Mouse (Mus musculus) liver, embryonic 15.5 days (tissue): ENCODE results near the gene Fam131a. TPM values are rescaled to one million over a fixed set of nuclear protein-coding genes. Genes with fewer than 3 reads are reported as not detected.

Experiments used
- ATAC-seq: fragments of 200-750 bp; cut with Nextera tagmentation; 2 replicates; pipeline ENCODE4 v1.8.0; 2017; ENCODE audit warnings: moderate number of reproducible peaks, mild to moderate bottlenecking, moderate library complexity; ENCODE audit not compliant: insufficient read depth
- H3K27ac ChIP-seq: fragments of 300-500 bp; sonication (generic); replicated peaks from 2 replicates; pipeline ENCODE4 v1.5.1; 2015; ENCODE audit warnings: mild to moderate bottlenecking, inconsistent platforms
- H3K27me3 ChIP-seq: fragments of 300-500 bp; sonication (generic); 2 replicates; pipeline ENCODE4 v1.6.1; 2015; ENCODE audit warnings: mild to moderate bottlenecking, inconsistent platforms
- H3K36me3 ChIP-seq: fragments of 300-500 bp; sonication (generic); replicated peaks from 2 replicates; pipeline ENCODE4 v1.6.1; 2015; ENCODE audit warnings: moderate library complexity, mild to moderate bottlenecking, inconsistent platforms
- H3K4me1 ChIP-seq: fragments of 300-500 bp; sonication (generic); replicated peaks from 2 replicates; pipeline ENCODE4 v1.6.1; 2015; ENCODE audit warnings: inconsistent platforms
- H3K4me2 ChIP-seq: fragments of 300-500 bp; sonication (generic); 2 replicates; pipeline ENCODE4 v1.6.1; 2015; ENCODE audit warnings: moderate library complexity, mild to moderate bottlenecking, inconsistent platforms
- H3K4me3 ChIP-seq: fragments of 300-500 bp; sonication (generic); replicated peaks from 2 replicates; pipeline ENCODE4 v1.5.1; 2015; ENCODE audit warnings: mild to moderate bottlenecking, inconsistent platforms
- H3K9ac ChIP-seq: fragments of 300-500 bp; sonication (generic); 2 replicates; pipeline ENCODE4 v1.6.1; 2015; ENCODE audit warnings: moderate library complexity, mild to moderate bottlenecking, inconsistent platforms
- H3K9me3 ChIP-seq: fragments of 300-500 bp; sonication (generic); replicated peaks from 2 replicates; pipeline ENCODE4 v1.6.1; 2016; ENCODE audit warnings: inconsistent platforms
- WGBS: fragments of 180-500 bp; shearing (Covaris S2); methylation state at CpG from one replicate; pipeline ENCODE4 v1.1.7; 2015; ENCODE audit warnings: mixed read lengths; ENCODE audit not compliant: insufficient replicate concordance; 5-methylcytosine and 5-hydroxymethylcytosine counted together
- polyA plus RNA-seq: library from polyadenylated mRNA; unstranded; fragments of >200 nt; fragmentation: Nextera tagmentation; extraction: Ambion mirVana; gene quantifications from 2 replicates; pipeline ENCODE4 v1.2.1, GENCODE M21; 2015

The Fam131a gene
- polyA plus RNA-seq, 1 experiment from 2014 or later = 1.3 TPM

GRCm38 (mm10) chr16:20672965-20673705 lies 19.9 kb upstream of the Fam131a start:
- Histone ChIP-seq H3K4me1 (peaks cover 53% of the 10 kb centered on the region), H3K36me3 (peaks cover 36% of the 10 kb centered on the region), H3K9me3 (no peaks in the 10 kb centered on the region), H3K27ac (peak overlapping the region; percentile 92), H3K27me3 (no peaks in the 10 kb centered on the region), H3K9ac (peak overlapping the region; percentile 94), H3K4me3 (peak overlapping the region; percentile 94), H3K4me2 (peak overlapping the region; percentile 88)
- WGBS = under 1% methylated on average over 61 of the region's 78 CpGs
- ATAC-seq = peak; percentile 66

- peak; percentile 72 for ATAC-seq
- WGBS = 2% methylated on average over 14 of the region's 14 CpGs
These were observed 19.2 kb upstream of the Fam131a start for GRCm38 (mm10) chr16:20673706-20674303.

GRCm38 (mm10) chr16:20675213-20675612 lies 17.8 kb upstream of the Fam131a start:
- ATAC-seq = no peak
- peak overlapping the region; percentile 94; the same call in 1 of the 2 replicates for H3K4me3 ChIP-seq
- no peaks in the 10 kb centered on the region for H3K27me3 ChIP-seq
- peaks cover 57% of the 10 kb centered on the region for H3K36me3 ChIP-seq
- H3K27ac ChIP-seq = peak overlapping the region; percentile 92
- 0 out of 2 replicates have a peak overlapping the region, but pooled peaks have one; percentile 6 for H3K9ac ChIP-seq
- peak overlapping the region; percentile 88 for H3K4me2 ChIP-seq
- H3K4me1 ChIP-seq = peaks cover 60% of the 10 kb centered on the region
- H3K9me3 ChIP-seq = no peaks in the 10 kb centered on the region
- WGBS = 79% methylated on average over 6 of the region's 6 CpGs

More at GRCm38 (mm10) chr16:20673706-20674303, 19.2 kb upstream of the Fam131a start:
- H3K36me3 ChIP-seq = peaks cover 43% of the 10 kb centered on the region
- peak overlapping the region; percentile 92 for H3K27ac ChIP-seq
- no peaks in the 10 kb centered on the region for H3K9me3 ChIP-seq
- peak overlapping the region; percentile 94 for H3K4me3 ChIP-seq
- peak overlapping the region; percentile 94 for H3K9ac ChIP-seq
- no peaks in the 10 kb centered on the region for H3K27me3 ChIP-seq
- peaks cover 59% of the 10 kb centered on the region for H3K4me1 ChIP-seq
- H3K4me2 ChIP-seq = peak overlapping the region; percentile 88

GRCm38 (mm10) chr16:20676702-20677101 lies 16.3 kb upstream of the Fam131a start:
- Histone ChIP-seq H3K27ac (no peak overlapping the region), H3K27me3 (no peaks in the 10 kb centered on the region), H3K4me1 (peaks cover 59% of the 10 kb centered on the region), H3K4me3 (no peak overlapping the region), H3K36me3 (peaks cover 72% of the 10 kb centered on the region), H3K4me2 (no peak overlapping the region), H3K9me3 (no peaks in the 10 kb centered on the region), H3K9ac (no peak overlapping the region)
- WGBS = 81% methylated on average over 4 of the region's 4 CpGs
- ATAC-seq = no peak

GRCm38 (mm10) chr16:20677380-20677779 lies 15.7 kb upstream of the Fam131a start:
- Histone ChIP-seq H3K4me3 (no peak overlapping the region), H3K36me3 (peaks cover 79% of the 10 kb centered on the region), H3K9ac (peak overlapping the region; percentile 23; the same call in 1 of the 2 replicates), H3K27me3 (no peaks in the 10 kb centered on the region), H3K9me3 (no peaks in the 10 kb centered on the region), H3K27ac (peak overlapping the region; percentile 72), H3K4me2 (peak overlapping the region; percentile 38), H3K4me1 (peaks cover 52% of the 10 kb centered on the region)
- ATAC-seq = no peak
- 77% methylated on average over 5 of the region's 5 CpGs for WGBS

- WGBS = 65% methylated on average over 10 of the region's 10 CpGs
- Histone ChIP-seq H3K27ac (peak overlapping the region; percentile 72), H3K27me3 (no peaks in the 10 kb centered on the region), H3K9ac (peak overlapping the region; percentile 23; the same call in 1 of the 2 replicates), H3K9me3 (no peaks in the 10 kb centered on the region), H3K4me1 (peaks cover 52% of the 10 kb centered on the region), H3K36me3 (peaks cover 86% of the 10 kb centered on the region), H3K4me2 (peak overlapping the region; percentile 38), H3K4me3 (0 out of 2 replicates have a peak overlapping the region, but pooled peaks have one; percentile 1)
- peak; percentile 60 for ATAC-seq
These were observed 14.9 kb upstream of the Fam131a start for GRCm38 (mm10) chr16:20677974-20678675.

GRCm38 (mm10) chr16:20690774-20691173 lies 2.3 kb upstream of the Fam131a start:
- H3K4me1 ChIP-seq = peaks cover 50% of the 10 kb centered on the region
- ATAC-seq = no peak
- no peak overlapping the region for H3K9ac ChIP-seq
- no peak overlapping the region for H3K4me2 ChIP-seq
- peaks cover 26% of the 10 kb centered on the region for H3K27me3 ChIP-seq
- WGBS = 55% methylated on average over 3 of the region's 3 CpGs
- H3K4me3 ChIP-seq = no peak overlapping the region
- H3K9me3 ChIP-seq = no peaks in the 10 kb centered on the region
- peaks cover 70% of the 10 kb centered on the region for H3K36me3 ChIP-seq
- H3K27ac ChIP-seq = no peak overlapping the region

GRCm38 (mm10) chr16:20691617-20692016 lies 1.4 kb upstream of the Fam131a start:
- WGBS = 75% methylated on average over 1 of the region's 1 CpGs
- Histone ChIP-seq H3K36me3 (peaks cover 62% of the 10 kb centered on the region), H3K9me3 (no peaks in the 10 kb centered on the region), H3K9ac (no peak overlapping the region), H3K4me3 (no peak overlapping the region), H3K27me3 (peaks cover 35% of the 10 kb centered on the region), H3K4me2 (no peak overlapping the region), H3K4me1 (peaks cover 57% of the 10 kb centered on the region), H3K27ac (0 out of 2 replicates have a peak overlapping the region, but pooled peaks have one; percentile 29)
- ATAC-seq = no peak

GRCm38 (mm10) chr16:20692241-20692965 lies 638 bp upstream of the Fam131a start:
- ATAC-seq = no peak
- H3K9ac ChIP-seq = no peak overlapping the region
- H3K9me3 ChIP-seq = no peaks in the 10 kb centered on the region
- WGBS = 60% methylated on average over 16 of the region's 16 CpGs
- peak overlapping the region; percentile 29; the same call in 1 of the 2 replicates for H3K27ac ChIP-seq
- peaks cover 43% of the 10 kb centered on the region for H3K27me3 ChIP-seq
- peak overlapping the region; percentile 97 for H3K4me2 ChIP-seq
- peaks cover 54% of the 10 kb centered on the region for H3K36me3 ChIP-seq
- peak overlapping the region; percentile 65 for H3K4me3 ChIP-seq
- peaks cover 57% of the 10 kb centered on the region for H3K4me1 ChIP-seq

- Histone ChIP-seq H3K4me1 (peaks cover 47% of the 10 kb centered on the region), H3K4me3 (no peak overlapping the region), H3K27ac (no peak overlapping the region), H3K4me2 (no peak overlapping the region), H3K9ac (no peak overlapping the region), H3K27me3 (peaks cover 61% of the 10 kb centered on the region), H3K36me3 (peaks cover 30% of the 10 kb centered on the region), H3K9me3 (no peaks in the 10 kb centered on the region)
- 67% methylated on average over 8 of the region's 8 CpGs for WGBS
- ATAC-seq = no peak
These were observed 1.7 kb downstream of the Fam131a start for GRCm38 (mm10) chr16:20694781-20695180.
